Mouse (Mus musculus) retina, embryonic 14.5 days (tissue): ENCODE measurements around the gene Pskh1.

Experiments used
- DNase-seq: peaks from one replicate; pipeline ENCODE4 v3.0.0-alpha.2; 2015; ENCODE audit warnings: low spot score

Pskh1 gene

DNA sequence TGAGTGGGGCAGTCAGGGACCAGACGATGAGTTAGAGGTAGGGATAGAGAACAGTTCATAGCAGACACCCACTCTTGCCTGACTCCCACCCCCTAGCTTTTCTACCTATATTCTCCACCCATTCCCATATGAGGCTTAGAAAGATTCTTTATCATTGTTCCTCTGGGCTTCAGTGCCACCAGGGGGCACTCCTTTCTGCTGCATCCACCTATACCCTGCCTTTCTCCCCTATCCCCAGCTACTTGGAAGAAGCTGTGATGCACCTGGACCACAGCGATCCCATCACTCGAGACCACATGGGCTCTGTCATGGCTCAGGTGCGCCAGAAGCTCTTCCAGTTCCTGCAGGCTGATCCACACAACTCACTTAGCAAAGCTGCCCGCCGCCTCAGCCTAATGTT is 7.8 kb upstream of the Pskh1 start:
- peak; percentile 53 for DNase-seq

DNA sequence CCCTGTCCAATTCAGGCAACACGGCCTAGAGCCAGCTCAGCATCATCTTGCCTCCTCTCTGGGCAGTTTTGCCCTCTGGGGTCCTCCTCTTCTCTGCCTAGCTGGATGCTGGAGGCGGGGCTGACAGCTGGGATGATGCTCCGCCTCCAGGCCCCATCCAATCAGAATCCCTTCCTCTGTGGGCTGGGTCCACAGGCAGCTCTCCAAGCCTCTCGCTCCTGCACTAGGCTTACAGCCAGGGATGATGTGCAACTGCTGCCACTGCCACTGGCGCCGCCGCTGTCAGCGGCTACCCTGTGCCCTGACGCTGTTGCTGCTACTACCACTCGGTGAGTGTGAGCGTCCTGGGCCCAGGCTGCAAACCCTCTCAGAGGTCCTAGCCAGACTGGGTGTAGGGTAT is 6.9 kb upstream of the Pskh1 start, which contains the start of gene Nrn1l:
Nrn1l (plus strand) TSS at position 229 of the 400 bp plus-strand sequence.
- DNase-seq = peak; percentile 86

DNA sequence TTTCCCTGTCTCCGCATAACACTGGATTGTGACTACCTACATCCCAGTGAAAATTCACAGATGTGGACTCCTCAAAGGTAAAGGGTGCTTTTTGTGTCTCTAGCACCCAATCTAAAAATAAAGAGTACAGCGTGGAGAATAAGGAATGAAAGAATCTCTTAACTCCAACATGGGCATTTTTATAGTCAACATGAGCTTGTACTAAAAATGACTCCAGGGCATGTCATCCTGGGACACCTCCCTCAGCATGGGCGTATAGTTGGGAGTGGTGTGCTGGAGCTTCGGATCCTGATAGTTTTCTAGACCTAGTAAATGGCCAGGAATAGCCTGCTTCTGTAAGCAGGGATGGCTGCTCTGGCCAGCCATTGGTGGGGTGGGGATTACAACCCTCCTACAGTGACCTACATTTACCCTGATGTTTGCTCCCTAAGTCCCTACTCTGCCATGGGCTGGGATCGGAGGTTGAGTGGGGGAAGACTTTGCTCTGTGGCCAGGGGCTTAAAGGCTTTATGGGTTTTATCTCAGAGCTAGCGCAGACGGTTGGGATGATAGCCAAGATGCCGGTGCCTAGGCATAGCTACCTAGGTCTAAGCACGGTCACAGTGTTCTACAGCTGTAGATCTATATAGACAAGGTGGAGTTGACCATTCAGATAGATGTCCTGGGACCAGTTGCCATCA is 2.3 kb upstream of the Pskh1 start:
- peak; percentile 42 for DNase-seq

DNA sequence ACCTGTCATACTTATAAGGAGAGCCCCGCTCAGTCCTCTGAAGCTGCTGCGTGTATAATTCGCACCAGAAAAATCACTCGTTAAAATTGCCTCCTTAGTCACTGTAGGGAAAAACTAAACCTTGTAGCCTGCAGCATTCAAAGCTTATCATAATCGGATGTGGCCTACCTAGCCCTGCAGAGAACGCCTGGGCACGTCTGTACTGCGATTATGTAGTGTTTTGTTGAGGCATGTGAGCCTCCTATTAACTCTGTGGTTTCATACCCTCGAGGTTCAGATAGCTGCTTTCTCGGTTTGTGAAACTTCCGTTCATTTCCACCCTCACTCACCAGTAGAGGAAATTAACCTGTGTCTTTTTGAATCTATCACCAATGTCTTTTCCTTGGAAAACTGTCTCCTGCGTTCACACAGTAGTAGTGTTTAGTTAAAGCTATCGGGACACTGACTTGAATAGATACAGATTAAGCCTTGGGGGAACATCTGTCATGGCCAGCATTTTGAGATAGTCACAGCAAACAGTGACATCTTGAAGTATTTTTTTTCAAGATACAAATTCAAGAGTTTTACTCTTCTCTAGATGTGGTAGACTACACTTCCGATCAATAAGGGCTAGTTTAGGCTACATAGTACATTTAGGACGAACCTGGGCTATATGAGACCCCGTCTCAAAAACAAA is 838 bp downstream of the Pskh1 start:
- no peak for DNase-seq

DNA sequence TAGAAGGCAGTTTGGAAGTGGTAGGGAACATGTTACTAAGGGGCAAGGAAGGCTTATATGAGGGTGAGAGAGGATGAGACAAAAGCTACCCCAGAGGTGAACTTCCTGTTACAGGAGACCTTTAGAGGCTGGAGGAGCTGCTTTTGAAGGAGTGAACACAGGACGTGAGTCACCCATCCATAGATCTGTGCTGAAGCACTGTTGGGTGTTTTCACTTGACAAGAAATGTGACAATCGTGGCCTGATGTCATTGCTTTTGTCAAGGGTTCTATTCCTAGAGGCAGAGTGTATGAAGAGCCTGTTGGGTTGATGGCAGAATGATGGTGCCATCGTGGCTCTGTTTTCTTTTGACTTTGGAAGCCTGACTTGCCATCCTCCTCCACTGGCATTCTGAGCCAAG is 19.1 kb downstream of the Pskh1 start:
- DNase-seq = no peak

DNA sequence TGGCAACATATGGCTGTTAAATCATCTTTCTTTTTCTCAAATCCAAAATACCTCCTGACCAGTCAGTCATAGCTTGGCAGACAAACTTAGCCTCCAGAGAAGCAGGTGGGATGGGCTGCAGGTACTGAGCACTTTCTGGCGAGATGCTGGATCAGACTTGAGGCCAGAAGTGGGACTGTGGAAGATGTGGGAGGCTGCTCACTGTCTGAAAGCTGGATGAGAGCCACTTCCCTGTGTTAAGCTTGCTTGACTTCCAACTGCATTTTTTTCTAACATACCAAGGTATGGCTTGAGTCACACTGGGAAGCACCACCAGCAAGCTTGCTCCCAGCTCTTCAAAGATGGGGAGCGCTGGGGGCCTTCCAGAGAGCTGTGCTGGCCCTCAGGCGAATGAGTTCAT is 24.9 kb downstream of the Pskh1 start:
- DNase-seq = no peak

DNA sequence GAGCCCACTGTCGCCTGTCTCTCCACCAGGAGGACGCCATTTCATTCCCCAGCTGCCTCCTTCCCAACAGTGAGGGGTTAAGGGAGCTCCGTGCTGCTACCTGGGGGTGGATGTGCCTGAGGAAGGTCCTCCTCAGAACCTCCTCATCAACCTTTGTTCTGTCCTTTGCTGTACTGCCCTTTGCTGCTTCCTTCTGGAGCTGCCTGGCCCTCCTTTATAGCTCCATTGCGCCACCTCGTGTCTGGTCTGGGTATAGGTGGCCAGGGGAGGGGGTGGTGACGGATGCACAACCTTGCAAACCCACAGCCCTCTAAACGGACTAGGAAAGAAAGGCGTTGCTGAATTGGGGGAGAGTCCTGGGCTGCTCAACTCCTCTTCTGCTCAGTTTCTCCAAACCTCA is 30.4 kb downstream of the Pskh1 start:
- DNase-seq = peak; percentile 84

DNA sequence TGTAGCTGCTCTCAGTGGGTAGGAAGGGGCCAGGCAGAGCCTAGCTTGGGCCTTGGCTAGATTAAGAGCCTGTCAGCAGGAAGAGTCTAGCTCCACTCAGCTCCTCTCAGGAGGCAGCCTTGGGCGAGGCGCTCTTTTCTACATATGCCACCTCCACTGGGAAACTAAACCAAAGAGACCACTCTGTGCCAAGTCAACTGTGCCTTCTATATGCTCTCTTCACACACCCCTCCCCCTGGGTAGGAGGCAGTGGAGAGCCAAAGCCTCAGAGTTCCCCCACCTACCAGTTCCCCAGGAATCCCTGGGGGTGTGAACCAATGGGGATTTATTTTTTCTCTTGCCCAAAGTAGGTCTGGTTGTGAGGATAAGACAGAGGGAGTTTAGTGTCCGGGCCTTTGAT is 31.0 kb downstream of the Pskh1 start:
- DNase-seq = no peak

DNA sequence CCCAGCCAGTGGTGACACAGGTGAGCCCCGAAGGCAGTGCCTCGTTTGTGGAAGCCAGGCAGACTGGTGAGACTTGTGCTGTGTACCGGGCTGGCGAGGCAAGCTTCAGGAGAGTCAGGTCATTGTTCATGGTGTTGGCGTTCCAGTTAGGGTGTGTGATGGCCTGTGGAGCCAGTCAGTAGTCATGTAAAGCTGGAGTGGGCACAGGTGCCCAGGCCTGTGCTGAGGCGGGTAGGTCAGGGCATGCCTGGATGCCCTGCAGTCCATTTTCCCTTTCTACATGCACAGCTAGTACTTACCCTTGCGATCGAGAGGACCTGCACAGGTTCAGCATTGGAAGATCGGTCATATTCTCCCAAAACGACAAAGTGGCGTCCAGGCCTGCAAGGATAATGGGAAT is 32.3 kb downstream of the Pskh1 start:
- no peak for DNase-seq

DNA sequence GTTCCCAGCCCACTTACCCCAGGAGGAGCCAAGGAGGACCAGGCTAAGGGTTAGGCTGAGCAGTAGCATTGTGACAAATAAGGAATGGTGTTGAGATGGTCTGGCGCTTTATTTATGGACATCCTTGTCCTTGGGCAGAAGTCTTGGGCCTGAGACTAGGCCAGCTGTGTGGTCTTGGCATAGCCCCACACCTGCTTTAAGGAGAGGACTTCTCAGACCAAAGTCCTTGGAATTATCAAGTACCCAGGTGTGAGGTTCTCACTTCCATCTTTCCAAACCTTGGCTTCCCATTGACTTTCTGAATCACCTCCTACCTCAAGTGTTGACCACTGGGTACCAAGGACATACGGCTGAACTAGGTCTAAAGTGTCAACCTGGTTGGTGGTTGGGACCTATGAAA is 33.5 kb downstream of the Pskh1 start, which contains the start of gene Ctrl:
Ctrl (minus strand) TSS at position 101 of the 400 bp plus-strand sequence.
- DNase-seq = no peak

DNA sequence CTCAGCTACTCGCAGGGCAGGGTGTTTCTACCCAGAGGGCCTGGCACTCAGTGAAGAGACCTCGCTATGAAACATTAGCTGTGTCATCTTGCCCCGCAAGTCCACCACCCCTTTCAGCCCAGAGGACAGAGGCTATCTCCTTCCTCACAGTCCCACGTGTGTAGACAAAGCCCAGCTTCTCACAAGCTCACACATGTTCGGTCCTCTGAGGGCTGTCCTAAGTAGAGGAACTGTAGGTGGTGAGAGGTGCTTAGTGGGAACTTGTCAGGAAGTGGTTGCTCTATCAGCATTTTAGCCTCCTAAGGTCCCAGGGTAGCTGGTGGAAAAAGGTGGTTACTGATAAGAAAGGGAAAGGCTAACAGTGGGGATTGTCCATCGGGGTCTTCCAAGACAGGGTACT is 34.9 kb downstream of the Pskh1 start:
- no peak for DNase-seq

DNA sequence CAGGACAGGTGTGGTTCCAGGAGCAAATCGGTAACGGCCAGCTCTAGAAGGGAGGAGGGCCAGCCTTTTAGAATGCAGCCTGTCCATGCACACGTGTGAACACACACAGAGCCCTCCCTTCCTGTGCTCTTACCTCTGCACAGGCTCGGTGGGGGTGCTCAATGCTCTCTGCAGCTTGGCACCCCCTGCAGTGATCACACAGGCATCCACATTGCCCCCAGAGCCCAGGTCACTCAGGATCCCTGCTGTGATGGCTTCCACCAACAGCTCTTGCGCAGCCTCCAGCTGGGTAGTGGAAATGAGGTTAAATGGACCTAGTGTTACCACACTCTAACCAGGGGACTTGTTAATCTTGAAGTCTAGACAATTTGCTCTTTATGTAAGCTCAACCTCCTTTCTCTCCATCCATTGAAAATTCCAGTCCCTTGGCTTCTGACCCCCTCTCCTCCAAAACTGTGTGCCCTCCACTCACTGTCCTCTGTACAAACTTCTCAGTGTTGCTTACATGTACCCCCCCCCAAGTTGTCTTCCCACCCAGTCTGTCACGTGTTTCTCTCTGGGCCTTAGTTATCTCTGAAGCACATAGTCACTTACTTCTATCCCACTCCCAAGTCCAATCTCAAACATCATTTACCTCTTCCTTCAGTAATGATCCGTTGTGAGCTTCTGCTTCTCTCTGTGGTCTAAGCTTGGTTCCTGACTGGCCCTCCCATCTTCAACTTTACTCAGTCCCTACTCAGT is 35.8 kb downstream of the Pskh1 start:
- peak; percentile 18 for DNase-seq

DNA sequence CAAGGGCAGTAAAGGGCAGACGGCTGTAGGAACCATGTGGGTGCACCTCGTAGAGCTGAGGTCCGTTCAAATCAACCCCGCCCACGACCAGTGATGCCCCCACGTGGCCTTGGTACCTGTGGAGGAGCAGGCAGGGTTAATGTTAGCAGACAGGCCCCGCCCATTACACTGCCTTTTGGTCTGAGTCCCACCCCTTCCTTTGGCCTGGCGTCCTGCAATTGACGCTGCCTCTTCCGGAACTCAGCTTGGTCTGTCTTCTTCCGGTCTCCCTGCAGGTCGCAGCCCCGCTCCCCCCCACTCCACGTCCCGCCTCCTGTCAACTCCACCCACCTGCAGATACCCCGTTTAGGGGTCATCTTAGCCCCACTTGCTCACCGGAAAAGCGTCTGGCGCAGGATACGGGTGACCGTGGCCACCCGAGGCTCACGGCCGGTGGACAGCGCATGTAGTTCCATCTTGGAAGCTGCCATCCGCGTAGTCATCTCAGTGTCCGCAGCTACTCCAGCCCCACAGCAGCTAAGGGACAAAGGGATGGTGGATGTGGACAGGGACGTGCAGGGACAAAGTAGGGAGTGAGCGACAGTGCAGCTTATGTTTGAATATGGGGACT is 36.7 kb downstream of the Pskh1 start:
- DNase-seq = peak; percentile 91

DNA sequence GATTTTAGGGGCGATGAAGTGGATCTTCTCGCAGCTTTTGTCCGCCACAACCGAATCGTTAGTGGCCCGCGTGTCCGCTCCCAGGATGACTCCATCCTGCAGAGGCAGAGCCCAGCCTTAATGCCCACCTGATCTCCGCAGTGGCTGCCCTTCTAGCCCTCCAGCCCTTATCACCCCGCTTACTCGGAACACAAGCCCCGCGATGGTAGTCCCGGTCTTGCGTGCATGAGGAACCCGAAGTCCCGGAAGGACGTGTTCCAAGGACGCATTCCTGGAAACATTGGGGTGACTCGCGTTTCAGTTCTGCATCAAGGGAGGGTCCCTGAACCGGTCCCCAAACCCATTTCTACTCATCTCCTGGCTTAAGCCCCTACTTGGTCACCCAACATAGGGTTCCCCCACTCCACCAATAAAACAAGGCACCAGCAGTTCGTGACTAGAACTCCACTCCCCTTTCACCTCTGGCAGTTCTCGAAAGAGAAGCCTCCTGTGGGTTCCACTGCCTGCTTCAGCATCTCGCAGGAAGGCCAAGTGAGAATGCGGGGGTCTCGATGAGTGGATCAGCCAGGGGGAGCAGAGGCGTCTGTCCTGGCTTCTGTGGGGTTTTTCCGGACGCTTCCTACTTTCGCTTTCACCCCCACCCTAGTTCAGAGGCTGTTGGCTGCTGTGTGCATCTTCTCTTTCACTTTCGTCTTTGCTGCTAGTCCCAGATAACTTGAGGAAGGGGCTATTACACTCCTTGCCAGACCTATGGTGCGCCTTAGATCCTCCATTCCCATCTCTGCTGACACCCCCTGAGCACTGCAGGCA is 37.5 kb downstream of the Pskh1 start:
- DNase-seq = no peak

DNA sequence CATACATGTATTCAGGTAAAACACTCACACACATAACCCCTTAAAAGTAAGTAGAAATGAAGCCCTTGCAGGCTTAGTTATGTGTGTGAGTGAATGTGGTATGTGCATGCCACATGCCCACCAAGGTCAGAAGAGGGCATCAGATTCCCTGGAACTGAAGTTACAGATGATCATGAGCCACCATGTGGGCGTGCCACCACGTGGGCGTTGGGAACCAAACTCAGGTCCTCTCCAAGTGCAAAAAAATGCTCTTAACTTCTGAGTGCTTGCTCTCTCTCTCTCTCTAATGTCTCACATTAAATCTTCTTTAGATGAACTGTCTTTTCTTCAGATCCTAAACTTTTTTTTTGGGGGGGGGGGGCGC is 38.0 kb downstream of the Pskh1 start, which contains the start of gene Psmb10:
Psmb10 (minus strand) TSS at position 139 of the 364 bp plus-strand sequence.
- peak; percentile 26 for DNase-seq

DNA sequence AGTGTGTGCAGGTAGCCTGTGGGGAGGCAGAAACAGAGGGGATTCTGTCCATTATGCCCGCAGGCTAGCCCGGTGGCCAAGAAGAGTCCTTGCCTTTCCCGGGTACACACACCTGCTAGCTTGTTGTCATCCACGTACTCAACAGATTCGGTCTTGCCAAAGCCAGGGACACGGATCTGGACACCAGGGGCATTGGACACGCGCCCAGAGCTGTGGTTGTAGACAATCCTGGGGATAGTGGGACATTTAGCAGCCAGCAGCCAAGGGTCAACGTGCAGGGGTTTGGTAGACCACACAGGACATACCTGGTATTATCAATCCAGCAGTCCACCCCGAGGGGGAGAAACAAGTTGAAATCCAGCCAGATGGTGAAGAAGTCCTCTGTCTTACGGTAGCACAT is 41.8 kb downstream of the Pskh1 start:
- no peak for DNase-seq

DNA sequence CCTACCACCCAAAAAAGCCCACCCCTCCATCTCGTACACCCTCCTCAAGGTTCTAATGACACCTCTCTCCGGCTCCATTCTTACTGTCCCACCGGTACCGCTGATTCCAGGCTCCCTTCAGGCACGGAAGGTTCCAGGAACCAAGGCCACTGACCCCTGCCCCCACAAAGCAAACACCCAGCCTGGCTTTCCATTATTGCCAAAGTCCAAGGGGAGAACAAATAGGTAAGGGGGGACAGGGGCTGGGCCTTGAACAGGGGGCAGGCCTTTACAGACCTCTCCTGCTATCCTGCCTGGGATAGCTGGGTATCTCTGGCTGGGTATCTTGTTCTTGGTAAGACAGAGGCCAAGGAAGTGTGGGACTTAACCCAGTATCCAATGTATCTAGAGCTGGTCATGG is 42.3 kb downstream of the Pskh1 start:
- no peak for DNase-seq

DNA sequence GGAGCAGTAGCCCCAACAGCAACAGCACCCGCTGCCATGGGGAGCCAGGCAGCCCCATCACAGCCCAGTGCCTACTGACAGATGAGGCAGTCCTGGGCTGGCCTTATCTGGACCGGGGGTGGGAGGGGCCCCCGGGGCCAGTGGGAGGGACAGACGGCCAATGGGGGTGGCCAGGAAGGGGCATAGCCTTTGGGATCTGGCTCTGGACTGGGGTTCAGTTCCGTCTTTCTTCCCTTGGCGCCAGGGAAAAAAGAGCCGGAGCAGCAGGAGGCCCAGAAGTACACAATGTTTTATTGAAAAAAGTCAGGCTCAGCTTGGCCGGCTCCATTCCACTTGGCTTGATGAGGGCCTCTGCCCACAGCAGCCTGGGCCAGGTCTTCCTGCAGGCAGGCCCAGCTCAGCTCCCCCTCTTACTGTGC is 43.1 kb downstream of the Pskh1 start, which contains the start of gene Lcat:
Lcat (minus strand) TSS at position 62 of the 419 bp plus-strand sequence.
- DNase-seq = no peak

DNA sequence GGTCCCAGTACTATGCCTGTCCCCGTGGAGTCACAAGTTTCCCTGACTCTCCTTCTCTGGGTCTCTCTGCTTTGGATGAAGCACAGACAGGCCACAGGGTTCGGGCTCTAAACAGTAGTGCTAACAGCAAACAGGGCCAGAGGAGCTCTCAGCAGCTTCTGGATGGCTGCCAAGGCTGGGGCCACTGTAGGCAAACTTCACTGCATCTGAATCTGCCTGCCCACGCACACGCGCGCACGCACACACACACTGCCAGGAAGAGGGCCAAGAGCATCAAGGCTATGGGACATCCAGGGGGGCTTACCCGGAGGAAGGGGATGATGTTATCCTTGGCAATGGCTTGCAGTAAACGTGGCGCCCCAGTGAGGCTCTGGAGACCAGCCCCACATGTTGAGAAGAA is 49.1 kb downstream of the Pskh1 start:
- DNase-seq = no peak

DNA sequence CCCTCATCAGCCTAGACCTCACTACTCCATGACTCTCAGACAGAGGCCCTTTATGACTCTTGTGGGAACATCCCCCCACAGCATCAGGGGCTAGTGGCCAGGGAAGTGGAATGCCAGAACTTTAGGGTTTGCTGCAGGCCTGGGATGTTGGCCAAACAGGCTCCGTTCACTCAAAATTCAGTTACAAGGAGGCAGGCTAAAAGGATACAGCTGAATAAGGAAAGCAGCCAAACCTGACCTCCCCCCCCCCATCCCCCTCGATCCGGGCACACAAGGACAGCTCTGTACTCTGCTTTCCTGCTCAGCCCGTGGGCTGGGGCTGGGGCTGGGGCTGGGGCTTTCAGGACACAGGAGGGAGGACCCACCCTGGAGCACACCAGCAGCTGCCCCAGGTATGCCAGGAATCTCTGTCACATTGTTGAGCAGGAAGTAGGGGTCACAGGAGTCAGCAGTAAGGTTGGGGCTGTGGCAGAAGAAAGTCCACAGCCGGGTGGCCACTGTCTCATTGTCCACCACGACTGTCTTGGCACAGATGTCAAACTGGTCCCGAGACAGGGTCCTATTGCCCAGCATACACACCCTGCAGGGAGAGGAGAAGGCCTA is 50.9 kb downstream of the Pskh1 start:
- DNase-seq = no peak

DNA sequence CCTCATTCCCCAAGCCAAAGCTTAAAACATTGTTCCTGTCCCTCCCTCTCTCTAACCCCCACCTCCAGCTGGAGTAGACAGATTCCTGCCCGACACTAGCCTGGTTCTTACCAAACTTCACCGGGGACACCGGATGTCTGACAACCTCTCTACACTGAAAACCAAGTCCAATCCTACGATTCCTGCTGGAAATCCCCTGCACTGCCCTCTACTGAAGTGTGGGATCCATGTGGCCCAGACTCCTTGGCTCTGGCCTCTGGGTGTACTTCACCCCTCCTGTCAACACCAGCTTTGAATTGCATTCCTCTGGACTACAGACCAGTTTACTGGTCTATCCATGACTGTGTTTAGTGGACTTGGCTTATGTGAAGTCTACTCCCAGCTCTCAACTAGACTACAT is 56.3 kb downstream of the Pskh1 start:
- DNase-seq = no peak
